Mouse (Mus musculus) cerebellum, adult 11 months (tissue): Measurements from ENCODE around the gene Xylt1.

Experiments used
- DNase-seq: peaks from one replicate; pipeline ENCODE4 v3.0.0; 2022

The Xylt1 gene

GRCm38 (mm10) chr7:117522092-117522635 is 141.4 kb downstream of the Xylt1 start:
- DNase-seq, result no peak

GRCm38 (mm10) chr7:117524430-117525214 is 143.8 kb downstream of the Xylt1 start:
- DNase-seq, result no peak

GRCm38 (mm10) chr7:117525678-117526077 is 144.9 kb downstream of the Xylt1 start:
- no peak for DNase-seq

- DNase-seq, result no peak
Observed at GRCm38 (mm10) chr7:117526570-117526969, 145.8 kb downstream of the Xylt1 start.

GRCm38 (mm10) chr7:117529787-117530655 is 149.2 kb downstream of the Xylt1 start:
- DNase-seq, result no peak

GRCm38 (mm10) chr7:117532651-117533050 is 151.9 kb downstream of the Xylt1 start:
- DNase-seq, result no peak

- no peak for DNase-seq
Observed at GRCm38 (mm10) chr7:117533164-117533563, 152.4 kb downstream of the Xylt1 start.

GRCm38 (mm10) chr7:117539931-117540330 is 159.2 kb downstream of the Xylt1 start:
- no peak for DNase-seq

- DNase-seq, result no peak
Observed at GRCm38 (mm10) chr7:117540413-117540812, 159.6 kb downstream of the Xylt1 start.

GRCm38 (mm10) chr7:117541056-117541455 is 160.3 kb downstream of the Xylt1 start:
- no peak for DNase-seq

- no peak for DNase-seq
Observed at GRCm38 (mm10) chr7:117541681-117542080, 160.9 kb downstream of the Xylt1 start.

GRCm38 (mm10) chr7:117543041-117543440 is 162.3 kb downstream of the Xylt1 start:
- no peak for DNase-seq

GRCm38 (mm10) chr7:117544126-117544525 is 163.3 kb downstream of the Xylt1 start:
- no peak for DNase-seq

GRCm38 (mm10) chr7:117548301-117548700 is 167.5 kb downstream of the Xylt1 start:
- DNase-seq, result no peak

- no peak for DNase-seq
Observed at GRCm38 (mm10) chr7:117550916-117551549, 170.3 kb downstream of the Xylt1 start.

- DNase-seq, result no peak
Observed at GRCm38 (mm10) chr7:117553228-117553627, 172.4 kb downstream of the Xylt1 start.

GRCm38 (mm10) chr7:117555735-117556134 is 175.0 kb downstream of the Xylt1 start:
- DNase-seq, result no peak

- no peak for DNase-seq
Observed at GRCm38 (mm10) chr7:117558166-117558565, 177.4 kb downstream of the Xylt1 start.

- no peak for DNase-seq
Observed at GRCm38 (mm10) chr7:117559051-117559450, 178.3 kb downstream of the Xylt1 start.

- no peak for DNase-seq
Observed at GRCm38 (mm10) chr7:117563939-117564499, 183.2 kb downstream of the Xylt1 start.

- DNase-seq, result no peak
Observed at GRCm38 (mm10) chr7:117564627-117565026, 183.8 kb downstream of the Xylt1 start.

- DNase-seq, result no peak
Observed at GRCm38 (mm10) chr7:117566115-117566514, 185.3 kb downstream of the Xylt1 start.

GRCm38 (mm10) chr7:117566833-117567232 is 186.1 kb downstream of the Xylt1 start:
- DNase-seq, result no peak
